Mouse (Mus musculus) ovary, postnatal 14 days (tissue): ENCODE data around the gene Elp4.

ENCODE experiments used
- DNase-seq: peaks from one replicate; pipeline ENCODE4 v3.0.0; 2022; ENCODE audit warnings: low spot score

Elp4 gene

DNA sequence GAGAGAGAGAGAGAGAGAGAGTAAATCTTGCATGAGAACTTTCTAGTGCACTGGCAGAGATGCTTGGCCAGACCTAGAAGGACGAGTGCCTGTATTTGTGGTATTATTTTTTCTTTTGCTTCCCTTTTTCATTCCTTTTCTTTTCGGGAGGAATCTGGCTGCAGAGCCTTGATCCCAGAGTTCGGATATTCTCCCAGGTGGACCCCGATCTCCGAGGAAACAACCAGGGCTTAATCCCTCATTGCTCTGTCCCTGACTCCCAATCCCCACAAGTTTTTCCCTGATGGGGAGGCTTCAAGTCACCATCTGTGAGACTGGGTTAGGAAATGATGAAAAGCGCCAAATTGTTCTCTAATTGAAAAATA lies 233.7 kb downstream of the Elp4 start:
- no peak for DNase-seq

DNA sequence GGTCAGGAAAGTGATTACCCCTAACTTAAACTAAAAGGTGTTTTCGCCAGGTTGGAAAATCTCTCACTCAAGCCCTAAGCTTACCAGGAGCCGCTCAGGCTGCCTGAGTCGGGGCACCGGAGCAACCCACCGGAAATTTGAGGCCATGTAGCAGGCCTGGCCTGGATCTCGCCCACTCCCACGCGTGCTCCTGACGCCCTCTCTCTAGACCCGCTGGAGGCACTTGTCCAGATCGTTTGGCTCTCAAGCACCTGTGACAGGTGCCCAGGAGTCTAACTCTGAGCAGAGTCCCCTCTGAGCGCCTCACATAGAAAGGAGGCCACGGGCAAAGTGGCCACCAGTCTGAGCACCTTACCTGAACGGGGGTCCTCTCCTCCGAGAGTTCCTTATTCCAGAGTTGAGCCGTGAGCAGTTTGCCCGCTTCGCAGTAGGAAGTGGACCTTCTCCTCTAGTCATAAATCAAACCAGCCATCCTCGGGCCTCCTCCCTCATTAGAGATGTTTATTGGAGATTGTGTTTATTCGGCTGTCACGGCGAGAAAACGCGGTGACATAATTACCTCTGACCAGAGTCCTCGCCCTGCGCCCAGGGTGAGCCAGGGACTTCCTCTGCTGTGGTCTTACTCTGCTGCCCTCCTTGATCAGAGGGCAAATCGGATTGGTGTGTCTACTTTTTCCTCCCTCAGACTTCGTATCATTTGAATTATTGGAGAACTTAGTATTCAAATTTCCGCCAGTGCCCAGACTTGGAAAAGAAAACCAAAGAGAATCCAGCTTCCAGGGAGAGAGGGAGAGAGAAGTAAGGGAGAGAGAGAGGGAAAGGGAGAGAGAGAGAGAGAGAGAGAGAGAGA lies 234.3 kb downstream of the Elp4 start:
- no peak for DNase-seq

DNA sequence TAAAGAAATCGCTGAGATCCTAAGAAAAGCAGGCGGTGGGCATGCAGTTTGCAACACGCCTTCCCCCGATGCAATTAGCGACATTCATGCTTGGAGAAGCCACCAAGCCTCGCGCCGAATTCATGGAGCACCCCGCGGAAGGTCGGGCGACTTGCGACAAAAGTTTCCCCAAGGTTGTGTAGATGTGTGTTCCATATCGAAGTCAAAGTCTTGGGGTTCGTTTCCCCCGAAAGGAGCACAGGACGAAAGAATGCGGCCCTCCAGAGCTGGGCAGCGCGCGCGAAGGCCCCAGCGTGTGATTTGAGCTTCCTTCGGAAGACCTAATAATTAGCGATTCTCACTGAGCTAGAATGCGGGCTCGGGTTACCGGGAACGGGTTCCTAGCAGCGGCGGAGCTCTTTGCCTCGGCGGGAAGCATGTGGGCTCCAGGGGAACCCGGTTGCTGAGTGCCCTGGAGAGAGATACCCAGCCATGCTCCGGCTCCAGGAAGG lies 234.9 kb downstream of the Elp4 start:
- no peak for DNase-seq

DNA sequence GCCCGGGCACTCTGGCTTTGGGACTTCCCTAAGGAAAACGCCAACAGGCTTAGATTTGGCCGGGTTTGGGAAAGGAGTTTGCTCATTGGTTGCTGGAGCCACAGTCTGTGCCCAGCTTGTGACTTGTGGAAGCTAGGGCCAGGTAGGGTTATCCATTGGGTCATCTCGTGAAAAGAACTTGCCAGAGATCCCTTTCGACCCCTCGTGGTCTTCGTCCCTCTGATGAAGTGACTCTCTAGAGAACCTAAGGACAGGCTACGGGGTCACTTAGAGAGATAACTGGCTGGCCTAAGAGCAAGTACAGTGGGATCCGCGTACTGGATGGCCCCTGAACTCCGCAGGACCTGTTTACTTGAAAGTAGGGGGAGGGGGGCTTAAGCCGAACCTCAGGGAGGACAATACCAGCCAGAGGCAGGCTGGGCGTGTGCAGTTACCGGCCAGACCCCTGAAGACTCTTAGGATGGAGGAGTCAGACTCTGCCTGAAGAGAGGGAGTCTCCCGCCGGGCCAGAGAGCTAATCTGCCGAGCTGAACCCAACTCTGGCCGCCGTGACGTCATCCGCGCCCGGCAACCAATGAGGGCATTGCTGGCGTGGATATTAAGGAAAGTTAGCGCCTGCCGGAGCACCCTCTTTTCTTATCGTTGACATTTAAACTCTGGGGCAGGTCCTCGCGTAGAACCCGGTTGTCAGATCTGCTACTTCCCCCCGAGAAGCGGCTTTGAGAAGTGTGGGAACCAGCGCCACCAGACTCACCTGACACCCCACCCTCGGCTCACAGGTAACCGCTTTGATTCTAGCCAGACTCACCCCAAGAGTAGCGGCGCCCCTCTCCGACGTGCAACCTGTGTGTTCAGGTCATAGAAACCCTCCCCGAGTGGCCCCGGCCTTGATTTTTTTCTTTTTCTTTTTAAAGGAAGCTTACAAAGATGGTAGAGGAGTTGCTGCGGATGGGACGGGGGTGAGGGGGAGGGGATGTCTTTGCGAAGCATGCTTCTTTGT lies 235.8 kb downstream of the Elp4 start, which contains the start of gene Pax6:
Gene Pax6, plus strand, starts transcription at position 630 of the 1,000 bp plus-strand sequence.
- DNase-seq = no peak

DNA sequence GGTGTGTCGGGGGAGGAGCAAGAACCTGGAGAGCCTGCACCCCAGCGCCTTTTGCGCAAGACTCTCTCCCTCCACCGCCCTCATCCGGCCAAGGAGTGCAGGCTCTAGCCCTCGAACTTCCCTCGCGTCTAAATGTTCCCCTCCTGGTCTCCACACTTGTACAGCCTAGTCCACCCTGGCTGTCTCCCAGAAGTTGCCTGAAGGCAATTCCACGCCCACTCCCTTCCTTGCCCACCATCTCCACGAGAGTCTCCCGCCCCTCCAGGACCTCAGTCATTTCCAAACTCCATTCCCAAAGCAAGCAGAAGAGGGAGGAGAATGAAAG lies 236.8 kb downstream of the Elp4 start:
- no peak for DNase-seq

DNA sequence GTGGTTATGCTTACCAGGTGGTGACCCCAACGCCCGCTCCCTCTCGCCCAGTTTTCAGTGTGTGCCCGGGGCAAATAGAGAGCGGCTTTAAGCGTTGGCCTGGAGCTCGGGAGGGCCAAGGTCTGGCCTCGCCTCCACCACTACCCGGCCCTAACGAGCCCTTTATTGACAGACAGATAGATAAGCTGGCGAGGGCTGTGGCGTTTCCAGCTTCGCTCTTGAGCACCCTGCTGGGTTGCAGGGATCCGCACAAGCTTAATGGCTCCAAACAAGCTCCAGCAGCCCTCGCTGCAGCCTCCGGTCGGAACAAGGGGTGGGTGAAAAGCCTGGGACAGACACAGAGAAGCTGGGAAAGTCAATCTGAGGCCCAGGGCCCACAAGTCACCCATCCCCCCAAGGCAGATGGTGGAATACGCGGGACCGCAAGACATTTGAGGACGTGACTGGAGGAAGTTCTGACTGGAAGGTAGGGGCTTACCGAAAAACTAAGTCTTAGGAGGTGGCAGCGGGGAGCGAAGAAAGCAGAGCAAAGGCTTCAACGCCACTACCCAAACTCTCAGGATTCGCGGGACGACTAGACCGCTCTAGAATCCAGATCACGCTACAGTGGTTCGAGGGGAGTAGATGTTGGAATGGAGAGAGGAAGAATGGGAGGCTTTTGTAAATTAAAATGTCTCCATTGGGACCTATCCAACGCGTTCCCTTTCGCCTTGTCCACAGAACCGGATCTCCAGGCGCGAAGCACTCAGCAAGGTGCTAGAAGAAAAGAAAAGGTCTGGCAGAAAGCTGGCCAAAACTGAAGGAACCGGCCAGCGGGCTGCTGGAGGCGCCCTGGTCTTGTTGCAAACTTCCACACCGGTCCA lies 237.4 kb downstream of the Elp4 start:
- DNase-seq = no peak

DNA sequence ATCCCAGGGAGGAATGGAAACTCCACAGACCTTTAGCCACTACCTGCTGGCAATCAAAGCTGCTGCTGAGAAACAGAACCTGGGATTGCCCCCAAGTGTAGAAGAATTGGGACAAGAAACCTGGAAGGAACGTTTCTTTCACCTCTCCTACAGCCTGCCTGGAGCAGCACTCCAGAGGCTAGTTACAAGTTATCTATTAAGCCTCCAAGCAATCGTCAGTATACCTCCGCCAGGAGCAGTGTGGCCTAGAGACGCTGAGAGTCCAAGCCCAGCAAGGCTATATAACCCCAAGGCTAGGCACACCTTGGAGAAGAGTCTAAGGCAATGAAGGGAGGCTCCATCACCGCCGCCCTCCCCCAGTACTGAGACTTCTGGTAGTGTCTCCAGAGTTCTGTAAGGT lies 238.0 kb downstream of the Elp4 start:
- DNase-seq = no peak

DNA sequence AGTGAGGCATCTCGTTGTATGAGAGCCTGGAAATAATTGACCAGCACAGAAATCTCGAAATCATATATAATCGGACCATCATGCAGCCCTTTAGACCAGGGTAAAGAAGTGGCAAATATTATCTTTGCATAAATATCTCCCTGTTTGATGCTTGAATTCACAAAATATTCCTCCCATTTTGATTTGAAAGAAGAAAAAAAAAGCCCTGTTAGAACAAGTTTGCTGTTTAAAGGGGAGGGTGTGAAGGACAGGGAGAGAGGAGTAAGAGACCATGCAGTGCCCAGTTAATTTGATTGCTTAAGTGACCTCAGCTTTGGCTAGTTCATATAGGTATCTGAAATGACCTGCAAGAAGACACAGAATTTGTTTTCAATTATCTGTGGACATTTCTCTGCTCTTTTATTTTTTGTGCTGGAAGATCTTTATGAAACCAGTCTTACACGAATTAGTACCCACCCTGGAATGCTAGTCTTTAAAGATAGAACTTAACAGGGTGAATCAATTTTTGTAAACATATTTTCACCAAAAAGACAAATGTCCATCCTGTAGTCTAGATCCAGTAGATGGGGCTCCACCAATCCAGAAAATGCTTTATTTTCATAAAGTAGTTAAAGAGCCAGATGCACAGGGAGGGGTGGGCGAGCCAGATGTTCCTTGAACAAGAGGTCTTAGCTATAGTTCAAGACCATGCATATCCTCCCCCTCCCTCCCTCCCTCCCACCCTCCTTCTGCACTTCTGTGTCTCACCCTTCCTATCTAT lies 238.7 kb downstream of the Elp4 start:
- DNase-seq = no peak

DNA sequence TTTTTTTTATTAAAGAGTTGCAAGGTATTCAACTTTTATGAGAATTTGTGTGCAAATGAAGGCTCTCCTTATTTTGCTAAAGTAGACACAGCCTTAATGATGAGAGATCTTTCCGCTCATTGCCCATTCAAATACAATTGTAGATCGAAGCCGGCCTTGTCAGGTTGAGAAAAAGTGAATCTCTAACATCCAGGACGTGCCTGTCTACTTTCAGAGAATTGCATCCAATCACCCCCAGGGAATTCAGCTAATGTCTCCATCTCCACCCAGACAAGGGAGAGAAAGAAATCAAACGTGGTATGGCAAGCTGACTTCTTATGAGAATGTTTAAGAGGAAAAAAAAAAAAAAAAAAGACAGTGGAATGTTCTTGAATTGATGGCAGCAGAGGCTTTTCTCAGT lies 239.4 kb downstream of the Elp4 start:
- DNase-seq = no peak

DNA sequence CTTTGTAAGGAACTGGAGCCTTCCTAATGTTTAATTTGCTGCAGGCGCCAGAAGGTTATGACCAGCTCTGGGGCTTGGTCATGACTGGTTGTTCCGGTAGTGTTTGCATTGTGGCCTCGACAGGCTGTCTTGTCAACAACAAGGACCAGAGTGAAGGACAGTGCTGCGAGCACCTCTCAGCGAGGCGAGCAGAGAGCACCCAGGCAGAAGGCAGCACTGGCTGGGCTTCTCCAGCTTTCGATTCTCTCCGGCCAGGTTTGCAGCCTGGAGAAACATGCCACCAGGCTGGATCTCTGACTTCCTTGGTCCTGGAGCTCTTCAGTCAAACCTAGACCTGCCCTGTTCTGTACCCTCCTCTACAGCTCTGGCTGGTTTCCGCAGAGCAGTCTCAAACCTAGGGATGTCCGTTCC lies 241.3 kb downstream of the Elp4 start:
- DNase-seq = no peak

DNA sequence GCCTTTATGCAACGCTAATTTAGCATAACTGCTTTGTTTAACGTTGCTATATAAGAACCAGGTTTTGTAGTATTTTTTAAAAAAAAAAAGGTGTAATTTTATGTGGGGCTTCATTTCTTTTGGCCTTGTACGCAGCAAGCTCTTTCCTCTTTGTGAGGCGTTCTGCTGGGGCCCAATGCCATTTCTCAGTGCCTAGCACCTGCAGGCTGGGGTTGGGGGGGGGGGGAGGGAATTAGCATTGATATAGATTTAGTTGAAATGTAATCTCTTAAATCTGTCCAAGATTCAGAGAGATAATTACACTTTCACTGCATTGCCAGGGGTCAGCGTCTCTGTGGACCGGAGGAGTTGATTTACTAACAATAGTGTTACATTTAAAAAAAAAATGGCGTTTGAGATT lies 241.8 kb downstream of the Elp4 start:
- DNase-seq = no peak

DNA sequence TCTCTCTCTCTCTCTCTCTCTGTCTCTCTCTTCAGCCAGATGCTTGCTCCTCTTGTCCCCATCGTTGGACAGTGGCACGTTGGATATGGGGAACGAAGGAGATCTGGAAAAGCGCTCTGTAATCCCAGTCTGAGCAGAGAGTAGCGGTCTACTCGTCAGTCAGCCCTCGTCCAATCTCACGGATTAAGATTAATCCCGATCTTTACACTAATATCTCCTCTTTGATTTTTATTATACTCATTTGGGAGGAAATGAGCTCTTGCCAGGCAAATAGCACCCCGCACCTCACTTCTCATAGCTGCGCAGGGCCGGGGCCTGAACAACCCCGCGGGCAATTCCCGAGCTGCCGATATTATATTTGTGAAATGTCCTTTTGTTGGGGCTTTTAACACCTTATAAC lies 242.2 kb downstream of the Elp4 start:
- DNase-seq = no peak

DNA sequence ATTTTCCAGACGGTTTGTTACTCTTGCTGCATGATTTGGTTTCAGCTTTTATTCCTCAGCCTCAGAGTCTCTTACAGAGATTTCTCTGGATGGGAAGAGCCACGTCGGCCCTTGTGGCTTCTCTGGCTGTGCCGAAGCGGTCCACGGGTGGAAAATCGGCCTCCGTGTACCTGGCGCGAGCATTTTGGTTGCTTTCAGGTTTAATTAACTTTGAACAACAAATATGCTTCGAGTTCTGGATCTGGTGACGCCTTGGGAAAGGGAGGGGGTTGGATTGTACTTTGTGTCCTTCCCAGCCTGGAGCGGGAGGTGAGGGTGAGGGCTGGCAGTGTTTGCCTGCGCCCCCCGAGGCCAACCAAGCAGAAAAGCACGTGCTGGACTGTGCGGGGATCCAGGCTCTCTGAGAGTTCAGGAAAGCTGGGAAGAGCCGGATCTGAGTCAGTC lies 242.7 kb downstream of the Elp4 start:
- no peak for DNase-seq

DNA sequence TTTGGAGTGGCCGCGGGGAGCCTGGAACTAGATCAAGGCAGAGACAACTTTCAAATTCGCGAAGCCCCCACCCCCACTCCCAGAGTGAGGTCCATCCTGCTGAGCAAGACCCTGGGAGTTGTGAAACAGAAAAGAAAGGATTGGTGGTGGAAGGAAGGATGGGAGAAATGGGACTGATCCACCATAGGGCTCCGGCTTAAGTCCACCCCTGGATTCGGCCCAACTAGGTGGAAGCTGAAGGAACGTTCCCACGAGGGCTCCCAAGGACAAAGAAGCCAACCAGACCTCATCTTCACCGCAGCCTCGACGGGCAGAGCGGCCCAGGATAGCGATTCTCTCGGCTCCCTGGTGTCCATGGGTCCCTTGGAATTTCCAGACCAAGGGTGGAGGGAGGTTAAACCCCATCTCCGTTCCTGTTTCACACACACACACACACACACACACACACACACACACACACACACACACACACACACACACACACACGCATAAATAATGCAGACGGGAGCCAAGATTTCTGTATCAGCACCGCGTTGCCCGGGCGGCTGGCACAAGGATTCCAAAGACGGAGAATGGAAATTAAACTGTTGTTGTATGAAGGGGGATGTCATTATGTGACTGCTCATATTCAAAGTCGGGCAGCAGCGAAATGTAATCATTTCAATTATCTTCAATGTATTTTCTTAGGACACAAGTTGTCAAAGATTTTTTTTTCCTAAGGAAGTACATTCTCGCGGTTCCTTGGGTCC lies 243.3 kb downstream of the Elp4 start:
- no peak for DNase-seq

DNA sequence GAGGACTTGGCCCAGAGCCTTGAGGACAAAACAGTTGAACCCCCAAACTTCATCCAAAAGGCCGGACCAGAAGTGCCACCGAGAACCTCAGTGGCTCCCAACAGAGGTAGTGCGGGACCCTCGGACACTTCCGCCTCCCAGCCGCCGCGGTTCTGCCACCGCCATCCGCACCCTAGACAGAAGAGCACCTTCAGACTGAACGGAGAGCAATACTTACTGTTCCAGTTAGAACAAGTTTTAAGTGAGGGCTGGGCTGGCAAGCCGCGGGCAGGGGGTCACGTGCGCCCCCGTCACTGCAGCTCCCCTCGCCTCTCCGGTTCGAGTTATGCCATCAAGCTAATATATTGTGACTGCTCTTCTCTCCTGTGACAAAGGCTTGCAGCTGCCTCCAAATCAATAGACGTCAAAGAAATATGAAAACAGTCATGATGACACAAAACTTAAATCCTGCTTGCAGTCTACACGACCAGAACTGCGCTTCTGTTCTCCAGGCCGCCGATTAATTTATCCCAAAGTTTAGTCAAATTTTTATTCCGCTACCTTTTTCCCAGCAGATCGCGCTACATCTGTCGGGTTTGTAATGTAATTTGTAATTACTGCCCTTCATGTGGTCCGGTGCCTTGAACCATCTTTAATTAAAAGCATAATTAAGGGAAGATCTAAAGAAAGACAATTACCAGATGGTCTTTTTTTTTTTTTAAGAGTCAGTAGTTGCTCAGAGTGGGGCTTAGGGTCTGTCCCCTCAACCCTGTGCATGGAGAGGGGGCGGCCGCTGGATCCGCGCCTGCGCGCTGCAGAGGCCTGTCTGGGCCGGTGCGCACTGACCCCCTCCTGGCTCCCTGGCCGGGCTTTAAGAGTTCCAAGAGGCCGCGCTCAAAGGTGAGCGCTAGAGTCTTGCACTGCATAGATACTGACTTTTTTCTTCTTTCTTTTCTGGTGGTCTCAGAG lies 244.2 kb downstream of the Elp4 start:
- DNase-seq = no peak

DNA sequence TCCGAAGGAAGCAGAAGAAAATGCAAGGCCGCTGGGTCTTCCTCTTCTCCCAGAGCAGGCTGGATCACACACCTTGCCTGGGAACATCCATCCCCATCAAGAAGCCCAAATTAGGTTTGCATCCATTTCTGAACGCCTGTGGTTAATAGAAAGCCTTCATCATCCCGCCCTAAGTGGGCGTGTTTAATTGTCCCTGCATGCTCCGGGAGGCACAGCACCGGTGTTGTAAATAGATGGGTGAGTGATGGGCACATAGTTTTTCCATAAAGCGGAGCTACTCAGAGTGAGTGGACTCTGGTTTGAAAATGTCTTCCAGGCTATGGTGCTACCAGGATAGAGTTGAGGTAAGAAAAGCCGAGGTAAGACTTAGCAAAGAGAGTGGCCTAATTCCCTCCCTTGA lies 245.0 kb downstream of the Elp4 start:
- no peak for DNase-seq

DNA sequence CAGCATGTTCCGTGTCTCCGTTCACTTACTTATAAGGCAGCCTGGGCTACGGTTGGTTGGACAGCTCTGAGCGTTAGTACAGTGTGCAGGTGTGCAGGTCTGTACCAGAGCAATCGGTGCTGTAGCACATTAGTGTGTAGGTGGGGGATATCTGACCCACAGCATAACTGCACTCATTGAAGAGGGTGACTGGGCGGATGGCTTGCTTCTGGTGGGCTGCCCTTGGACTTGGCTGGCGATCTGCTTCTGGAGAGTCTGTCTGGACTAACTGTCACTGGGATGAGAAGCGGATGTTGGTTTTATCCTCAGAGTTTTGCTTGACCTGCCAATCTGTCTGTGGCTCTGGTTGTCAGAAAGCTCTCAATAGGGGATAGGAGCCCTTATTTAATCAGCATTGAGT lies 247.9 kb downstream of the Elp4 start:
- DNase-seq = no peak
